Mouse (Mus musculus) mesoderm, embryonic 11.5 days (tissue): Measurements from ENCODE around the gene 1700034J05Rik.

ENCODE experiments used
- DNase-seq: peaks from one replicate; pipeline ENCODE4 v3.0.0-alpha.2; 2012; ENCODE audit warnings: low read depth, low spot score

The 1700034J05Rik gene

DNA sequence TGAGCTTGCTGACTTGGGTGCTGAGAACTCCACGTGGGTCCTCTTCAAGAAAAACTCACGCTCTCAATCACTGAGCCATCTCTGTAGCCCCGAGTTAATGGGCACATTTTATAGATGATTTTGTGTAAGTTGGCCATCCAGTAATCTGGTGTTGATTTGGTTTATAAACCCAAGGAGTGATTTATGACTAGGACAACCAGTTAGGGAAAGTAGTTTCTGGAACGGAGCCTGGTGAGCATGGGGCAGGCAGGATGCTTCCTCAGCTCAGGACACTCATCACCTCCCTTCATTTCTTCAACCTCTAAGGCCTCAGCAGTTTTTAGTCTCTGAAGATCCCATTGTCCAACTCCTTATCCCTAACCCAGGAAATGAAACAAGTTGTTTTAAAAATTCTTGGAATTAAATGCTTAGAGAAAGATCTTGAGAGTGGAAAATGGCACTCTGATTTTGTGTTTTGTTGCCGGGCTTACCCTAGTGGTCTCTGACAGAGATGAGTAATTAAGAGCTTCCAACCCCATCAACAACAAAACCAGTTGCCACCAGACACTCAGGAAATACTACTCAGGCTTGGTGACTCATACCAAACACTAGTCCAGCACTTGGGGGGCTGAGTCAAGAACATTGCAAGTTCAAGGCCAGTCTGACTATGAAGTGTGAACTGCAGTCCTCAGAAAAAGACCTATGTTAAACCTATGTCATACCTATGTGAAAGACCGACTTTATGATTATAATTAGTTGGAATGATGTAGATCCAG, 9.4 kb upstream of the 1700034J05Rik start:
- DNase-seq, result no peak

DNA sequence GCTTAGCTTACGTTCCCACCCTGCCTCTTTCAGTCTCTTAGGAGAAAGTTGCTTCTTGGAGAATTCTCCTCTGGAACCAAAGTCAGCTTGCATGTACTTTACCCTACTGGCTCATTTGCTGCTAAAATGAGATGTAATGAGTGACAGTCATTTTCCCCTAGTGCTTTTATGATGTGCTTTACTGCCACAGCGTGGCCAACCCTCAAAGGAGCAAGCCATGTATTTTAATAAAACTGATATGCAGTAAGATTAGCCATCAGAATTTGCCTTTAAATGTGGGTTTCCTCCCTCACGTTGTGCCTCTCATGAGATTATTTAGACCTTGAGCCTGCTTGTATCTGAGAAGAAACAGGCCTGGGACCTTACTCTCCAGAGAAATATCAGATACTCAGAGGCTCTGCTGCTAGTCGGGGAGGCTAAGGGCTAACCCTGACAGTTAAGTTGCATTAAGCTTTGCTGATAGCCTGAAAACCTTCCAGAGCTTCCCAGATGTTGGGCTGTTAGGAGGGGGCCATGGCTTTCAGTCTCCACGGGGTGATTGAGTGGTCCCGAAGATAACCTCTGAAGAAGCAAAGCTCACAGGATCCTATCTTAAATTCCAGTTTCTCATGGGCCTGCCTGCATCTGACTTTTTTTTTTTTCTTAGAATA, 7.7 kb upstream of the 1700034J05Rik start:
- no peak for DNase-seq

DNA sequence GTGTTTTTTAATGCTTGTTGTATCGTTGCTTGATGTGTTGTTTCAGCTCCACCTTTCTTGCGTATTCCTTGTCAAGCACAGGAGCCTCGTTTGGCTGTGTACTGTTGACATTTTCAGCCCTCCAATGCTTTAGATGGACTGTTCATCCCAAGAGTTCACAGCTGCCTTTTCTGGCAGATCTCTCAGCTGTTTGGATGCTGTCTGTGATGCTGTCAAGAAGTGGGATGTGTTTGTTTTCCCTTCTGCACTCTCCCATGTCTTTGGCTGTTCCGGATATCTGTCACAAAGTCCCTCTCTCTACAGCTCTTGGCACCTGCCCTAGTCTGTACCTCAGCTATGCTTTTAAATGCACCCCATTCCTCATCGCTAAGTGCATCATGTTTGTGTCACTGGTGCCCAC, 6.7 kb upstream of the 1700034J05Rik start:
- DNase-seq, result no peak

DNA sequence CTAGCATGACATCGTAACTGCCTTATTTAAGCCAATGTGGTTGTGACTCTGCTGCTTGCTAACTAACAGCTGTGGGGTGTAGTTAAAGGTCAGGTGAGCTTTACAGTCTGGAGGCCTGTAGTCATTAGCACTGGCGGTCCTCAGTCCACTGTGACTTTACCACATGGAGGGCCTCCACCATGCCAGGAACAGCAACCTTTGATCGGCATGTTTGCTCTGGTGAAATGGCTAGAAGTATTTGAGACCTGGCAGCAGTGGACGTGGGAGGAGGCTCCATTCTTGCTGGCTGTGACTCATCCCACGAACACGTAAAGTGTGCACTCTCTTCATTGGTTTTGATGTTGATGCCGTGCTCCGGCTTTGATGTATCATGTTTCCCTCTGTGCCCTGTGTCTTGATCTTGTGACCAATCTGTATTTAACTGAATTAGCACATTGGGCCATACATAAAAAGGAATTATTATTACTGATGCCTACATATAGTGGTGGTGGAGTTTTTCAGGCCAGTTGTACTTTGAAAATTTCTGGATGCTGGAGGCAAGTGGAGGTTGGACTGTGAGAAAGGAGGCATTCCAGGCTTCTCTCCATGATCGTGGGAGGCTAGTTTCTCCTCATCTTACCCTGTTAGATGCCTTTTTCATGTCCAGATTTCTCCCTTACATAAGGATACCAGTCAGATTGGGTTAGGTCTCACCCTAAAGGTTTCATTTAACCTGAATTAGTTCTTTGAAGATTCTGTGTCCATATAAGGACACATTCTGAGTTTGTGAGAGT, 5.9 kb upstream of the 1700034J05Rik start:
- DNase-seq, result no peak

DNA sequence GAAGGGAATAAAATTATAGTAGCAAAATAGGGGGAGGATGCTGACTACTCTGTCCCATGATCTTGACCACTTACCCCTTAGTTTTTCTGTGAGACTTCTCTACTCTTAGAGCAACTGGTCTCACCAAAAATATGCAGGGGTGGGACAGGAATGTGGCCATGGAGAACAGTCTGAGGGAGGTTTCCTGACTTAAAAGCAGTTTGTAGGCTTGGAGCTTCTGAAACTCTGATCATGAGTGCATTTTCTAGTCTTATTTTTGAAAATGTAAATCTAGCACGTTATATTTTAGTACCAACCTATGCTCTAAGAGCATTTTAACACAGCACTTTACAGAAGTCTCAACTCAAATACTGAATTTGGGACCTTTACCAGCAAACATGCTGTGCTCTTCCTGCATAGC, 4.5 kb upstream of the 1700034J05Rik start:
- DNase-seq, result no peak

DNA sequence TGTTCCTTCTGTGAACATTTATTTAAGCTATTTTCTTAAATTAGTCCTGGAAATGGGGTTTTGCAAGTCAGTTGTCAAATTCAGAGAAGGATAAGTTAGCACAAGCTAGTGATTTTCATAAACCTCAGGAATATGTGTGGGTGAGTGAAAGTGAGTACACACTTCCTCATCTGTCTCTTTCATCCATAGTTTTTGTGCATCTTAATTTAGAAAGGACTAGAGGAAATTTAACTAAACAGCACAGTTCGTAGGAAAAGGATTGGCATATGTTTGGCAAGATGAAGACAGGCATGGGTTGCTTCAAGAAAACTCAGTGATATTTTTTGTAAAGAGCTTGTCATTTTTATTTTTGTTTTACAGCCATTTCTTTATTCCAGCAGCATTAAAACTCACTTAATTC, 2.7 kb upstream of the 1700034J05Rik start:
- DNase-seq, result no peak

DNA sequence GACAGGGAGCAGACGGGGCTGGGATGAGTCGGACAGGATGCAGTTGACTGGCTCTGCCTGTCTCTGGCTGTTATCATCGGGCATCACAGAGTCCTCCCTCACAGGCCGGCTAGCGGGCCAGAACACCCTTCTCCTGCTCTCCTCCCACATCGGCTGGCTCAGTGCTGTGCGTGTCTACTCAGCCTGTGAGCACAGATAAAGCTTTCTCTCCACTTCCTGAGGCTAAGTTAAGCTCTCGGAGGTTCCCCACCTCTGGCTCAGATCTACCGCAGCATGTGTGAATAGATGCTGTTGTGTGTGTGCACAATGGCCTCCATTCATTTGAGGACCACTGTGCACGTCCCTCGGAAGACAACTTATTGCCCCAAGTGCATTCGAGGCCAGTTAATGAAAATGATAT, 1.7 kb upstream of the 1700034J05Rik start:
- DNase-seq, result peak; percentile 44

DNA sequence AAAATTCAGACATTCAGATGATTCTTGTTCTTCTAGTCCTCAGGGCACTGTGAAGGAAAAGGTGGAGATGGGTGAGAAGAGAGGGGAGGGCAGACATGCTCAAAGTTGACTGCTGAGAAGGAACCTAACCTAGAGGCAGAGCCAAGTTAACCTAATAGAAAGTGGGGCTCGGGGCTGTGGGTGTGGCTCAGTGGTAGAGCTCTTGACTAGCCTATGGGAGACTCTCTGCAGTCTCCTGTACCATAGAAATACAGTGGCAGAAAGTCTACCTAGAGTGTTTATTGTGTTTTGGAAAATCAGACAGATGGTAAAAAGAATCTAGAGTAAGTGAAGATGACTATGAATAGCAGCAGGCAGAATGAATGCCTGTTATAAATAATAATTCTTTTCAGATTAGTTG, 1.3 kb upstream of the 1700034J05Rik start:
- DNase-seq, result no peak

DNA sequence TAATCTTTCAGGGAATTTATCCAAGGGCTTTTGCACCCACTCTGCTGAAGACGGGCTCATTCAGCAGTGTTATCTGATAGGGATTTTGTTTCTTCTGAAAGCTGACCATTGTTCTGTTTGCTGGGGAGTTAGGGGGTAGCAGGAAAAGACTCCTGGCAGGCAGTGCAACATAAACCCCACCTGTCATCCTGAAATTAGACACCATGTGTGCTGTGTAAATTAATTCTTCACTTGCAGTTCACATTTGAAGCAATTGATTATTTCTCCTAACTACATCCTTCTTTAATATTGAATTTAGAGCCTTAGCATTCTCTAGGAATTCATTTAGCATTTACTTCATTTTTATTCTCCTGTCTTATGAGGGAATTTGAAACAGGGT, 3.8 kb downstream of the 1700034J05Rik start:
- no peak for DNase-seq

DNA sequence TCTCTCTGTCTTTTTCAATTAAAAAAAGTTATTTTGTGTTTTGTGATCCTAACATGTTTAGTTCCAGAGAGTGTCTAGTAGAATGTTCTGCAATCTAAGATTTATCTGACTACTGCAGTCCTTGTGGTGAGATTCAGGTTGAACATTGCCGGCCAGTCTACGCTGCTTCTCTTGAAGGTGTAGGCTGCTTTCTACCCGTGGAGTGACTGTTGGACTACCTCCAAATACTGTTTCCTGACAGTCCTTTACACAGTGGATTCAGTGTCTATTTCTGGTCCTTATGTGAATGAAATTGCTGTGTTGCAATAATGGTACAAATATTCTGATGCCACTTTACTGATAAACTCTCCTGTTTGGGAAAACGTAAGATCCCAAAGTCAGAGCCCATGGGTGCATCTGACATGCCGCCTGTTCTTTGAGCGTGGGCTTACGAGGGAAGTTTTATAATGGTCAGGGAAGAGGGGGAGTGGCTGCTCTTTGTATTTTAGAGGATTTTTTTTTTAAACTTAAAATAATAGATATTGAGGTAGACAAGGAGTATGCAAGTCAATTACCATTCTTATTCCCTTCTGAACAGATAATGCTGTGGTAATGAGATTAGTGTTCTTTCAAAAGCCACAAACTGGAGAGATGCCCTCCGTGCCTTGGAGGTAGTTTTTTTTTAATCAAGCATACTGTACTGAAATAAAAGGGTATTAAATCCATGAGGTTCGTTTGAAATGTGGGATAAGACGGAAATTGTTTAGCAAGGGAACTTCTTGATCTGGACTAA, 4.4 kb downstream of the 1700034J05Rik start:
- DNase-seq, result no peak

DNA sequence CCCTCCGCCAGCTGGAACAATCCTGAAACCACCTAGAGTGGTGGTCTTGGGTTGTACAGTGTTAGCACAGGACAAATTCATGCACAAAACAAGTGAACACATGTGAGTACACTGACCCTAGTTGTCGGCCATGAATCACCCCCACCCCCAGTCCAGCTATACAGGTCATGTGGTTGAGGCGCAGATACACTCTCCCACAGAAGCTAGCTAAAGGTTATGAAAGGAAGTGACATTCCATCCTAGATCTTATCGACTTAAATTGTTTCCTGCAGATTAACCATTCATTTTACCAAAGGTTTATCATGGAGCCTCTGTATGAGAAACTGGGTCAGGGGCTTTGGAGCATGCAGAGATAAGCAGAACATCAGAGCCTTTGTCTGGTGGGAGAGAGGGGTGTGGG, 7.0 kb downstream of the 1700034J05Rik start:
- no peak for DNase-seq

DNA sequence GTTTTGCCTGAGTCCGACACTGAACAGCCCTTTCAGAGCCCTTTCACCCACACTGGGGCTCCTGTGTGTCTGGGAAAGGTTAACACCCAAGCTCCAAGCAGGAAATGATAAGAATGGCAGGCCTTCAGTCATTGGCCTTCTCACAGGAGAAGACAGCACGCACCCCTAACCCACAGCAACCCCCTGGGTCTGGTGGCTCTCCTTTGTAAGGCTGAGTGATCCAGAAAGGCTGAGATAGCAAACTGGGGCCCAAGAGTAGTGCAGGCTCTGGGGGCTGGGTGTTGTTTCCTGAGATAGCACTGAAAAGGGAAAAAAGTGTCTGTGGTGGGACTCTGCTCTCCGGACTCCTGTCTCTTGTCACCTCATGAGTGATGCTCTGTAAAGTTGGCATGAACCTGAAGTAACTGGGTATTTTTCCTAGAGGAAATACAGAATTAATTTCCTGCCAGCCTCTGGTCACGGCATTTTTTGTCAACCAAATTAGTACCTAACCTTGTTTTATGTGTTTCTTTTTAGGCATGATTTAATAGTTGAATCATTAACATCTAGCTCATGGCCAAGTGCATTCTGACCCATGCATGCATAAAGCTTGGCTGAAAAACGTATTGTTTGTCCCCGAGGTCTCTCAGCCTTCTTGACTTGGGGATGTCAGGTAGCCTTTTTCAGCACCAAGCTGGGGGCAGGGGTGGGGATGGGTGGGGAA, 7.7 kb downstream of the 1700034J05Rik start:
- no peak for DNase-seq

DNA sequence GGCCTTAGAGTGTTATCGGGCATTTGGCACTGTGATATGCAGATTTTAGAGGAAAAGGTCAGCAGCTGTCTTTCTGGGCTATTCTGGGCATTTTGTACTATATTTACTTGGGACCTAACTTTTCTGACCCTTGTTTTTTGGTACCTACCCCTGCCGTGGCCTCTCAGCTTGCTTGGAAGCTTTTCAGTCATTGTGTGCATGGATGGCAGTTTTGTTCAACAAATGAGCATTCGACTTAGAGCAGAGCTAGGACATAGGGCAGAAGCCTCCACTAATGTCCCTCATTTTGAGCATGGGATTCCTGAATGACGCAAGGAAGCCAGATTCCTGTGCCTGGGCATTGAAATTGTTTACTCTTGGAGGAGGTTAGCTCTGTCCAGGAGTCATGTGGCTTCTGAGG, 9.4 kb downstream of the 1700034J05Rik start:
- DNase-seq, result no peak

DNA sequence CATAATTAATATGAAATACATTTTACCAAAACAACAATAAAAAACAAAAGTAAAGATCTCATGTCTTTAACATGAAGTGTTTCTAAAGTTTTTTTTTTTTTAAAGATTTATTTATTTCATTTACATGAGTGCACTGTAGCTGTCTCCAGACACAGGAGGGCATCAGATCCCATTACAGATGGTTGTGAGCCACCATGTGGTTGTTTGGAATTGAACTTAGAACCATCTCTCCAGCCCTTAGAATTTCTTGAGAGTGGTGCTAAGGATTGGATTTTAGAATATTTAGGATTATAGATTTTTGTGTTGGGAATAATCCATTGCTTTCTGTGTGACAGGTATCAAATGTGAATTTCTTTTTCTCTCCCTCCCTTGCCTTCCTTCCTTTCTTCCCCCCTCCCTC, 10.2 kb downstream of the 1700034J05Rik start:
- no peak for DNase-seq

DNA sequence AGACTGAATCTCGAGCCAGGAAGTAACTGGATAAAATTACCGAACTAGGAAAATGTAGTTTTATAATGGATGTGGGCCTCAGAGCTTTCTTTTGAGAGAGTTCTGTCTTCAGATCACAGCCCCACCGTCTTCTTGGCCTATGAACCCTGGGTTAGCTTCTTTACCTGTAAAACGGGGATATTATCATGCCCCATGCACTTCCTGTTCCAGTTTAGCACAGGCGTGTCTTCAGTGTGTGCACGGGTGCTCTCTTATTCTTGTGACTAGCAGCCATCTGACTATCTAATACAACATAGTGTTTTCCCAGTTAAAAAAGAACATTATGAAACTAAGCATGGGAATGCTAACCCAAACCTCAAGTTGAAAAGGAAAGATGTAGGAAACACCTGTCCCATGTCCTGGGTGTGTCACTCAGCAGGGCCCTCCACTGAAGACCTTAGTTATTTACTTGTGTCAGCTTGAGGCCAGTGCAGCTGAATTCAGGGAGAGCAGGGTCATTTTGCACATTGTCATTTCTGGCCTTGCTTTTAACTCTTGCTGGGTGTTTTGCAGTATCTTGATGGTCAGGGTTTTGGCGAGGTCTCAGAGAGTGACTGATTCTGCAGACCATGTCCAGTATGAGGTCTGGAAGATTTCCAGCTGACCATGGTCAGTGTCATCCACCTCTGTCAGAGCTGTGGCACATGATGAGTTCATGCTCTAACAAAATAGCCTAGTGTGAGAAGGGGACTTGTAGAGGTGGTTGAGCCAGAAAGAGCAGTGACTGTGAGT, 12.5 kb downstream of the 1700034J05Rik start:
- no peak for DNase-seq

DNA sequence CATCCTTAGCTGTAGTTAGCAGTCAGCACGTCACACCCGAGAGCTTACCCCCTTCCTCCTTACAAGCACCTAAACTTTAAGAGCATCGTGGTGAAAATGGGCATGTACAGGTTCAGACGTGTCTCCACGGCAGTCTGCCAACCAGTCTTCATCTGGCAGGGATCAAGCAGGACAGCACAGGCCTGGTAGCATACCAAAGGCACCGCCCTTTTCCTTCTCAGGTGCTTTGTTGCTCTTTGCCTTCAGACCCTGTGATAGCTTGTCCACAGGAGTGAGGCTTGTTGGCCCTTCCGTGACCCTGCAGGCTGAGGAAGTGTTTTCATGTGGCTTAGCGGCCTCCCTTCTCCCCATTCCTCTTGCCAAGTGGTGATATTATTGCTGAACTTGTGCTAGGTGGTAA, 15.2 kb downstream of the 1700034J05Rik start:
- no peak for DNase-seq

DNA sequence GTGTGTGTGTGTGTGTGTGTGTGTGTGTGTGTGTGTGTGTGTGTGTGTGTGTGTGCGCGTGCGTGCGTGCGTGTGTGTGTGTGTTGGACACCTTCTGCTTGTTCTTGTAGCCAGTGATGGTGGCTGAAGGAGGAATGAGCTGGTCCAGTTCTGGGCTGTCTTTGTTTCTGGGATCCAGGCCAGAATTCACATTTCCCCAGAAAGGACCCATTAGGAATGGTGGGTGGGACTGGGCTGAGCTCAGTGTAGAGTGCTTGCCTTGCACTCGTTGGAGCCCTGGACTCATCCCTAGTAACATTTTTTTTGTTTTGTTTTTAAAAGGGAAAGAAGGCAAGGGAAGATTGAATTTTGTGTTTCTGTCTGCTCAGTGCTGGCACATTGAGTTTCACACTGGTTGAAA, 18.3 kb downstream of the 1700034J05Rik start:
- DNase-seq, result no peak

DNA sequence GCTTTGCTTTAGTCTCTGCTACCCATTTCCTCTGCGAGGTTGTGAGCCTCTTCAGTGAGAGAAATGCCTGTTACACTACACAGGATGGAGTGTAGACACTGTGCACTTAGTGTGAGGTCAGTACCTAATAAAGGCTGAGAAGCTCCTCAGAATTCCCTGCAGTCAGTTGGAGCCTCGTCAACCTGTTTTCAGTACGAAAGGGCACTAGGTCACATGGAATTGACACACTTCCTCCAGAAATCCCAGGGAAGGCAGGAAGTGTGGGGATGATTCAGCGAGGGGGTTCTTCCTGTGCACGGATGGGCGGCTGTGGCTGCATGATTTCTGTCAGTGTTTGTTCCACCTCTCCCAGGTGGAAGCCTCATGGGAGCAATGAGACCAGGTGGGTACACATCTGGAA, 21.1 kb downstream of the 1700034J05Rik start:
- peak; percentile 47 for DNase-seq

DNA sequence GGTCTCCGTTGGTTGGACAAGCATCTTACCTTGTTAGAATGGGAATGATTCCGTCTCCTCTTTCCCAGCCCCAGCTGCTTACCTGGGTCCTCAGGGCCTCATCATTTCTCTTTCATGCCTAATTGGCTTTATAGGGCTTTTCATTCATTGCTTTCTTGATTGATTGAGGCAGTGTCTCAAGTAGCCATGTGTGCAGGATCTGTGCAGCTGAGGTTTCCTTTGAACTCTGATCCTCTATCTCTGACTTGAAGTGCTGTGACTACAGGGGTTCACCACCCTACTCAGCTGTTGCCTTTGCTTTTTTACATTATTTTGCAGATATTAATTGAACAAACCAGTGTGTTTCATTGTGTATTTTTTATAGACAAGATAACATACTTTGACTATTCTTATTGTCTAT, 25.2 kb downstream of the 1700034J05Rik start:
- DNase-seq, result peak; percentile 29

DNA sequence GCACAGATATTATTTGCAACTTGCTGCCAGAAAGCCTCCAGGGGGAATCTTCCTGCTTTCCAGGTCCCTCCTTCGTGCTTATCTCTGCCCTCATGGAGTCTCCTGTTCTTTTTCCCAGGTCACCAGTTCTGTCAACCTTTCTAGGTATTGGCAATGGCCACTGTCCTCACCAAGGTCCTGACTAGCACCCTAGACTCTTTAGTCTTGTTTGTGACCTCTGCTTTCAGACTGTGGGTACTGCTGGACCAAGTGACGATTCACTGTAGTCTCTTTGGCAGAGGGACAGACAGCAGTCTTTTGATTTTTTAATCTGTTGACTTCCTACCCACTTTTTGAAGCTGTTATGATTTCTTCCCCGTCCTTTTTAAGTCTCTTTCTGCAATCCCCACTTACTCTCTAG, 26.1 kb downstream of the 1700034J05Rik start:
- no peak for DNase-seq
